Mouse (Mus musculus) forebrain, embryonic 15.5 days (tissue): ENCODE measurements at regions not wholly inside any gene's neighbourhood (a gene's known extent, or its start where the extent isn't known, plus 50 kb on each side); places are given as distances from the start of the nearest gene placed in this dataset.
A peak's percentile ranks its signal among the peaks of the same experiment; 100 is the strongest.

Experiments used
- ATAC-seq: fragments of 200-750 bp; cut with Nextera tagmentation; replicated peaks from 2 replicates; pipeline ENCODE4 v1.8.0; 2017; ENCODE audit warnings: mild to moderate bottlenecking, moderate TSS enrichment, moderate library complexity
- H3K27ac ChIP-seq: fragments of 300-500 bp; sonication (generic); replicated peaks from 2 replicates; pipeline ENCODE4 v1.5.1; 2015; ENCODE audit warnings: mild to moderate bottlenecking, inconsistent platforms
- H3K27me3 ChIP-seq: fragments of 300-500 bp; sonication (generic); 2 replicates; pipeline ENCODE4 v1.6.1; 2015; ENCODE audit warnings: inconsistent platforms
- H3K36me3 ChIP-seq: fragments of 300-500 bp; sonication (generic); 2 replicates; pipeline ENCODE4 v1.6.1; 2015; ENCODE audit warnings: mild to moderate bottlenecking, inconsistent platforms
- H3K4me1 ChIP-seq: fragments of 300-500 bp; sonication (generic); 2 replicates; pipeline ENCODE4 v1.6.1; 2015; ENCODE audit warnings: inconsistent platforms
- H3K4me2 ChIP-seq: fragments of 300-500 bp; sonication (generic); replicated peaks from 2 replicates; pipeline ENCODE4 v1.6.1; 2015; ENCODE audit warnings: mild to moderate bottlenecking, inconsistent platforms
- H3K4me3 ChIP-seq: fragments of 300-500 bp; sonication (generic); 2 replicates; pipeline ENCODE4 v1.5.1; 2015; ENCODE audit warnings: mild to moderate bottlenecking, inconsistent platforms
- H3K9ac ChIP-seq: fragments of 300-500 bp; sonication (generic); replicated peaks from 2 replicates; pipeline ENCODE4 v1.6.1; 2015; ENCODE audit warnings: mild to moderate bottlenecking, inconsistent platforms
- H3K9me3 ChIP-seq: fragments of 300-500 bp; sonication (generic); 2 replicates; pipeline ENCODE4 v1.6.1; 2016; ENCODE audit warnings: inconsistent platforms
- WGBS: fragments of 180-500 bp; shearing (Covaris S2); methylation state at CpG from one replicate; pipeline ENCODE4 v1.1.7; 2015; ENCODE audit warnings: mixed read lengths; 5-methylcytosine and 5-hydroxymethylcytosine counted together

DNA sequence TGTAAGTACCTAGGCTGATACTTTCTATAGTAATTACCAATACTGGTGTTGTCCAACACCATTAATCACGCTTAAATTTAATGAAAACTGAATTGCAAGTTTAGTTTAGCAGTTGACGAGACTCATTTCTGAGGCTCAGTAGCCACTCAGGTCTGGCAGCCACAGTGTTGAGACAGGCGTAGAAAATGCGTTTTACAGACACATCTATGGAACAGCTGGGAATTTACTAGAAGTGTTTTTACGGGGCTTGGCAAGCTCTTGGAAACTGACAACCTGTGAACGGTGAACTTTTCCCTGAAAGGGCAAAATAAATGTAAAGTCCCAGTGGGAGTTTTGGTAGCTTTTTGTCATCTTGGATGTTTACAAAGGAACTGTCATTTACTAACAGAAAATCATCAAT is 920.1 kb upstream of the Lrrc6 start:
- 64% methylated on average over 6 of the region's 6 CpGs for WGBS

DNA sequence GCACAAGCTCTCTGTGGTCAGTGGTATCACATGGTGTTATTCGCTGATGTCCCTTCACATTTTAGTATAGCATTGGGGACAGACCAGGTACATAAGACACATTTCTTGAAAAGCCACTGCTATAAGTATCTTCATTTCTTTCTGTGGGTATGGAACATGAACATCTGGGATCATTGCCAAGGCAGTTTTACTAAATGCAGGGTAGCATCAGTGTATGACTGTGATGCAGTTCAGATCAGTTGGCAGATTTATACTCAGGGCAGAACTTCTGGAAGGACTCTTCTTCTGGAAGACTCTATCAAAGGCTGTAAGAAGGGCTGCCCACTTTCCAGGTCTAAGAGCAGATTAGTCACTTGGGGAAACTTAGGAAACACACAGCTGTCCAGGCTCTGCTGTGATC is 919.0 kb upstream of the Lrrc6 start:
- Histone ChIP-seq H3K9me3 (no peaks in the 10 kb centered on the region), H3K4me1 (no peaks in the 10 kb centered on the region), H3K27me3 (no peaks in the 10 kb centered on the region), H3K4me2 (no peak overlapping the region), H3K36me3 (no peaks in the 10 kb centered on the region), H3K9ac (no peak overlapping the region), H3K27ac (no peak overlapping the region), H3K4me3 (no peak overlapping the region)
- 90% methylated on average over 1 of the region's 1 CpGs for WGBS
- ATAC-seq = no peak

More for the DNA sequence above, 920.1 kb upstream of the Lrrc6 start:
- no peak overlapping the region for H3K4me3 ChIP-seq
- H3K9me3 ChIP-seq = no peaks in the 10 kb centered on the region
- H3K27ac ChIP-seq = no peak overlapping the region
- H3K4me2 ChIP-seq = no peak overlapping the region
- H3K36me3 ChIP-seq = no peaks in the 10 kb centered on the region
- H3K27me3 ChIP-seq = no peaks in the 10 kb centered on the region
- H3K9ac ChIP-seq = no peak overlapping the region
- no peaks in the 10 kb centered on the region for H3K4me1 ChIP-seq
- ATAC-seq = no peak

GRCm38 (mm10) chr15:67417742-67418163 is 917.0 kb upstream of the Lrrc6 start:
- Histone ChIP-seq H3K9ac (no peak overlapping the region), H3K36me3 (no peaks in the 10 kb centered on the region), H3K4me2 (no peak overlapping the region), H3K27me3 (no peaks in the 10 kb centered on the region), H3K9me3 (no peaks in the 10 kb centered on the region), H3K4me1 (no peaks in the 10 kb centered on the region), H3K4me3 (no peak overlapping the region), H3K27ac (peak overlapping the region; percentile 47)
- peak; percentile 72 for ATAC-seq
- 59% methylated on average over 2 of the region's 2 CpGs for WGBS

- H3K27me3 ChIP-seq = no peaks in the 10 kb centered on the region
- H3K27ac ChIP-seq = no peak overlapping the region
- no peaks in the 10 kb centered on the region for H3K36me3 ChIP-seq
- no peak overlapping the region for H3K4me2 ChIP-seq
- WGBS = 93% methylated on average over 2 of the region's 2 CpGs
- H3K9ac ChIP-seq = no peak overlapping the region
- no peaks in the 10 kb centered on the region for H3K9me3 ChIP-seq
- ATAC-seq = no peak
- no peak overlapping the region for H3K4me3 ChIP-seq
- no peaks in the 10 kb centered on the region for H3K4me1 ChIP-seq
These were observed 915.1 kb upstream of the Lrrc6 start for GRCm38 (mm10) chr15:67415840-67416239.

DNA sequence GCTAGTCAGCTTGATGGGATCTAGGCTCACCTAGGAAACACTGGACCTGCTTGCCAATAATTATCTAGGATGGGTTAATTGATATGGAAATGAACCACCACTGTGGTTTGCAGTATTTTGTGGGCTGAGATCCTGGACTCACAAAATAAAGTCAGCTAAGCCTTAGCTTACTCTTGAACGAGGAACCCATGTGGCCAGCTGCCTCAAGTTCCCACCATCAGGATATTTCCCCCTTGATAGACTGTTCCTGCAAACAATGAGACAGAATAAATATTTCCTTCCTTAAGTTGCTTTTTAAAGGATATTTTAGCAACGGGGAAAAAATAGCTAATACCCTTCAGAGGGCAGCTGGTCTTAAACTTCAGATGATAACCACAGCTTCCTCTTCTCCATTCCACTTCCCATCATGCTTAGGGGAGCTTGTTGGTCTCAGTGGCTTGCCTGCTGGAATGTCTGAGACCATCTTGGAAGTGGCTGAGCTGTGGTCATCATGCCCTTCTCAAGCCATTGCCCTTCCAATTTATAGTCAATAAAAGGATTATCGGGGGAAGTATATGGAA is 913.7 kb upstream of the Lrrc6 start:
- no peak overlapping the region for H3K4me2 ChIP-seq
- no peaks in the 10 kb centered on the region for H3K27me3 ChIP-seq
- H3K9ac ChIP-seq = no peak overlapping the region
- no peaks in the 10 kb centered on the region for H3K9me3 ChIP-seq
- WGBS = 90% methylated on average over 3 of the region's 3 CpGs
- no peak for ATAC-seq
- H3K27ac ChIP-seq = no peak overlapping the region
- no peaks in the 10 kb centered on the region for H3K4me1 ChIP-seq
- H3K4me3 ChIP-seq = no peak overlapping the region
- H3K36me3 ChIP-seq = no peaks in the 10 kb centered on the region

GRCm38 (mm10) chr15:67413581-67413980 is 912.9 kb upstream of the Lrrc6 start:
- no peak for ATAC-seq
- no peak overlapping the region for H3K9ac ChIP-seq
- H3K27ac ChIP-seq = no peak overlapping the region
- no peaks in the 10 kb centered on the region for H3K9me3 ChIP-seq
- WGBS = 94% methylated on average over 3 of the region's 3 CpGs
- H3K4me2 ChIP-seq = no peak overlapping the region
- H3K36me3 ChIP-seq = no peaks in the 10 kb centered on the region
- no peaks in the 10 kb centered on the region for H3K4me1 ChIP-seq
- H3K4me3 ChIP-seq = no peak overlapping the region
- no peaks in the 10 kb centered on the region for H3K27me3 ChIP-seq

- H3K9me3 ChIP-seq = no peaks in the 10 kb centered on the region
- H3K36me3 ChIP-seq = no peaks in the 10 kb centered on the region
- H3K9ac ChIP-seq = no peak overlapping the region
- no peaks in the 10 kb centered on the region for H3K4me1 ChIP-seq
- H3K27me3 ChIP-seq = no peaks in the 10 kb centered on the region
- no peak overlapping the region for H3K27ac ChIP-seq
- WGBS = 100% methylated on average over 1 of the region's 1 CpGs
- H3K4me2 ChIP-seq = no peak overlapping the region
- H3K4me3 ChIP-seq = no peak overlapping the region
- no peak for ATAC-seq
These were observed 911.7 kb upstream of the Lrrc6 start for GRCm38 (mm10) chr15:67412394-67412793.

- no peak overlapping the region for H3K4me2 ChIP-seq
- H3K27ac ChIP-seq = no peak overlapping the region
- H3K36me3 ChIP-seq = no peaks in the 10 kb centered on the region
- H3K9ac ChIP-seq = no peak overlapping the region
- H3K4me3 ChIP-seq = no peak overlapping the region
- no peak for ATAC-seq
- no peaks in the 10 kb centered on the region for H3K9me3 ChIP-seq
- WGBS = 80% methylated on average over 2 of the region's 2 CpGs
- H3K27me3 ChIP-seq = no peaks in the 10 kb centered on the region
- H3K4me1 ChIP-seq = no peaks in the 10 kb centered on the region
These were observed 910.9 kb upstream of the Lrrc6 start for GRCm38 (mm10) chr15:67411657-67412056.

DNA sequence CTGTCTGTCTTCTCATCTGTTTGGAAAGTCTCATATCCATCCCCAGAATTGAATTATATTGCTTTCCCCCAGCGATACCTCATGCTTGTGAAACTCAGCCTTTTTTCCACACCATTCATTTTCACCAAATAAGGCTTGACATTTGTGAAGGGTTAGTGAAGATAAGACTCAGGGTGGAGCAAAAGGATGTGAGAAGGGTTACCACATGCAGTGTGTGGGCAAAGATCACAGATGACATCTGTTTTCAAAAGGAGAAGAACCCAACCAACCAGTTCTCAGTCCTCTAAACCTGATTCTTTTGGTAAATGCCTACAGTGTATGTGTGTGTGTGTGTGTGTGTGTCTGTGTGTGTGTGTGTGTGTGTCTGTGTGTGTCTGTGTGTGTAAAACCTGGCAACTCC is 909.3 kb upstream of the Lrrc6 start:
- H3K9me3 ChIP-seq = no peaks in the 10 kb centered on the region
- H3K27ac ChIP-seq = no peak overlapping the region
- no peak overlapping the region for H3K4me2 ChIP-seq
- H3K27me3 ChIP-seq = no peaks in the 10 kb centered on the region
- WGBS = 91% methylated on average over 1 of the region's 1 CpGs
- no peak for ATAC-seq
- no peak overlapping the region for H3K9ac ChIP-seq
- H3K4me1 ChIP-seq = no peaks in the 10 kb centered on the region
- H3K36me3 ChIP-seq = no peaks in the 10 kb centered on the region
- no peak overlapping the region for H3K4me3 ChIP-seq

- no peak for ATAC-seq
- Histone ChIP-seq H3K36me3 (no peaks in the 10 kb centered on the region), H3K27ac (no peak overlapping the region), H3K4me3 (no peak overlapping the region), H3K4me1 (no peaks in the 10 kb centered on the region), H3K4me2 (no peak overlapping the region), H3K27me3 (no peaks in the 10 kb centered on the region), H3K9ac (no peak overlapping the region), H3K9me3 (no peaks in the 10 kb centered on the region)
- WGBS = 79% methylated on average over 9 of the region's 9 CpGs
These were observed 908.3 kb upstream of the Lrrc6 start for GRCm38 (mm10) chr15:67408871-67409559.

DNA sequence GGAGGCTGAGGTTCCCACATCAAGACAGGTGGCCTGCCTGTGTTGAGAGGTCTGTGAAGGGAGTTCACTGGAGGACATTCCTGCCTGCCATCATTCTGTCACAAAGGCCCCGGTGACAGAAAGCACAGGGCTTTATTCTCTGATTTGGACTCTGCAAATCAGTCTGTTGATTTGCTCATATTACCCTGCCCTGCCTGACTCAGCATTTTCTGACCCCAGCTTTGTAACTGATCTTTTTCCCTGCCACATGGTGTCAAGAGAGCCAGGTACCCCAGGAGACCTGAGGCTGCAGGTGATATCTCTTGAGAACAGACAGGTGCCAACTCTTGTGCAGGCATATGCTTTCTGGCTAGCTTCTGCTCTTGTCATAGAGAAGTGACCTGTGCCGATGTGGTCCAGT is 906.5 kb upstream of the Lrrc6 start:
- 77% methylated on average over 2 of the region's 2 CpGs for WGBS

GRCm38 (mm10) chr15:67405523-67405922 is 904.8 kb upstream of the Lrrc6 start:
- Histone ChIP-seq H3K27ac (no peak overlapping the region), H3K4me1 (no peaks in the 10 kb centered on the region)

More for the DNA sequence above, 906.5 kb upstream of the Lrrc6 start:
- Histone ChIP-seq H3K9ac (no peak overlapping the region), H3K4me2 (no peak overlapping the region), H3K27me3 (no peaks in the 10 kb centered on the region), H3K27ac (no peak overlapping the region), H3K9me3 (no peaks in the 10 kb centered on the region), H3K4me3 (no peak overlapping the region), H3K36me3 (no peaks in the 10 kb centered on the region), H3K4me1 (no peaks in the 10 kb centered on the region)
- ATAC-seq = no peak

DNA sequence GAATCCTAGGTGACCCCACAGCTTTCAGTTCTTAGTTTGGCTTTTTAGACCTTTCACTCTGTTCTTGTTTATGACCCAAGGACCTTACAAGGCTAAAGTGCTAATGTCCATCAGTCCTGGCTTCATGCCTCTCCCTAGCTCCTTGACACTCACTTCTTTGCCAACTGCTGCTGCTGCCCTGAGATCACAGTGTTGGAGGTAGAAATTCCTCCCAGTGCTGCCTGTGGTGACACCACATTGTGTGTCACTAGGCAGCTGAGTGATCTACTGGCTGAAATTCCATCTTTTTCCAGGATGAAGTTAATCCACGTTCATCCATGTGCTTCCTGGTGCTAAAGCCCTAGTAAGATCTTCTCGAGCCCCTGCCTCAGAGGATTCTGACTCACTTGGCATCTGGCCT is 904.3 kb upstream of the Lrrc6 start:
- Histone ChIP-seq H3K9me3 (no peaks in the 10 kb centered on the region), H3K9ac (no peak overlapping the region), H3K36me3 (no peaks in the 10 kb centered on the region), H3K4me3 (no peak overlapping the region), H3K4me1 (no peaks in the 10 kb centered on the region), H3K27ac (no peak overlapping the region), H3K4me2 (no peak overlapping the region), H3K27me3 (no peaks in the 10 kb centered on the region)
- no peak for ATAC-seq
- 78% methylated on average over 2 of the region's 2 CpGs for WGBS

More at GRCm38 (mm10) chr15:67405523-67405922, 904.8 kb upstream of the Lrrc6 start:
- Histone ChIP-seq H3K4me2 (no peak overlapping the region), H3K9me3 (no peaks in the 10 kb centered on the region), H3K27me3 (no peaks in the 10 kb centered on the region), H3K36me3 (no peaks in the 10 kb centered on the region), H3K4me3 (no peak overlapping the region), H3K9ac (no peak overlapping the region)
- 56% methylated on average over 2 of the region's 2 CpGs for WGBS
- ATAC-seq = no peak
